Mouse (Mus musculus): ENCODE data around the gene Ahdc1. TPM values are rescaled to one million over a fixed set of nuclear protein-coding genes. Genes with fewer than 3 reads are reported as not detected.
"Not testable (repeated sequence)": the region's sequence is repeated elsewhere in the genome, so short reads cannot be mapped to it uniquely, and the experiment has no call there.

Gene Ahdc1
- total RNA-seq, 2 experiments from 2014 or later: 29.3 to 32.8 TPM

- no peak for DNase-seq
Measured at GRCm38 (mm10) chr4:132993553-132993952, 17.5 kb upstream of the Ahdc1 start.

- DNase-seq: no peak
Measured at GRCm38 (mm10) chr4:132997469-132998237, 13.4 kb upstream of the Ahdc1 start.

- no peak for DNase-seq
Measured at GRCm38 (mm10) chr4:133002896-133003295, 8.2 kb upstream of the Ahdc1 start.

GRCm38 (mm10) chr4:133003316-133004018 is 7.6 kb upstream of the Ahdc1 start:
- DNase-seq: no peak

- no peak for DNase-seq
Measured at GRCm38 (mm10) chr4:133005233-133005632, 5.8 kb upstream of the Ahdc1 start.

GRCm38 (mm10) chr4:133005885-133006451 is 5.1 kb upstream of the Ahdc1 start:
- not testable (repeated sequence) for DNase-seq

- no peak for DNase-seq
Measured at GRCm38 (mm10) chr4:133007513-133008380, 3.3 kb upstream of the Ahdc1 start.

- DNase-seq: no peak
Measured at GRCm38 (mm10) chr4:133009131-133009530, 1.9 kb upstream of the Ahdc1 start.

- DNase-seq: no peak
Measured at GRCm38 (mm10) chr4:133009676-133010075, 1.4 kb upstream of the Ahdc1 start.

GRCm38 (mm10) chr4:133010611-133011010 is 449 bp upstream of the Ahdc1 start:
- DNase-seq: no peak

GRCm38 (mm10) chr4:133011821-133012775 is 1.0 kb downstream of the Ahdc1 start:
- DNase-seq: peak; percentile 77

GRCm38 (mm10) chr4:133012776-133013265 is 1.8 kb downstream of the Ahdc1 start:
- peak; percentile 65 for DNase-seq

- peak; percentile 84 for DNase-seq
Measured at GRCm38 (mm10) chr4:133013266-133013891, 2.3 kb downstream of the Ahdc1 start.

GRCm38 (mm10) chr4:133014088-133014487 is 3.0 kb downstream of the Ahdc1 start:
- DNase-seq: no peak

- no peak for DNase-seq
Measured at GRCm38 (mm10) chr4:133014896-133015709, 4.0 kb downstream of the Ahdc1 start.

- peak; percentile 59 for DNase-seq
Measured at GRCm38 (mm10) chr4:133015710-133016651, 4.9 kb downstream of the Ahdc1 start.

GRCm38 (mm10) chr4:133016677-133017415 is 5.8 kb downstream of the Ahdc1 start:
- DNase-seq: no peak

Data from gastrocnemius, postnatal 25 days (tissue).